Comparison of ENCODE assay signal across 10 mouse cellular contexts in the genomic region with DNA sequence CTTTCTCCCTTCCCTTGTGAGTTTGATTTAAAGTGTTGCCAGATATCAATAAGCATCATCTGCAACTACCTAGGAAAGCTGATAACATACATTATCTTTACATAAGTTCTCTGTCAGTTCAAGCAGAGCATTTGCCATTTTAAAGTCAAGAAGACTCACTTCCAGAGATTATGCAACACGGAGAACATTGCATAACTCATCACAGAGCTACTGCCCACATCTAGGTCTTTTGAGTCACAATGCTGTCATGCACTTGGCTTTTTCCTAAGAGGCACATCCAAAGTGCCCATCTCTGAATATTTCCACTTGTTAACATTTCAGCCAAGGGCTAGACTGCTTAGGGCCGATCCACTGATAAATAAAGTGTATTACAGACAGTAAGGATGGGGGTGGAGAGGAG. TPM values are rescaled to one million over a fixed set of nuclear protein-coding genes. Genes with fewer than 3 reads are reported as not detected.
DNase-seq lines count a peak whose midpoint lies in the region; ATAC-seq lines count a peak whose summit lies in the region.
"Had no signal": no experiment of that assay in that cellular context is flagged by ENCODE, and none has a peak within 500 bp of the region (broad histone marks: within the 10 kb centered on the region; RNA-seq: fewer than 3 reads in every experiment).

No protein-coding gene starts in this region.

- intact Hi-C loops in left cerebral cortex, postnatal 36 days (cut with DNase I), result loop anchor here (5.0 kb wide), 1 partner anchor 85 kb away; no protein-coding TSS in a partner anchor

- peak; percentile 69 for ATAC-seq in frontal cortex, adult (ENCODE audit: low TSS enrichment)

- no peak for DNase-seq in frontal cortex, postnatal 10 days (ENCODE audit: low spot score in 2 of 2)
- DNase-seq in left cerebral cortex, adult 9 months (ENCODE audit: low spot score in 2 of 2), result peak; percentile 53 to 59
- DNase-seq in left cerebral cortex, postnatal 36 days (ENCODE audit: low spot score in 2 of 2), result no peak
- peak; percentile 63 for DNase-seq in adipocyte (ENCODE audit: low spot score)
- peak; percentile 45 for DNase-seq in gonadal fat pad, adult 2 months (ENCODE audit: low read depth)
- DNase-seq in testis, postnatal 10 days (ENCODE audit: low spot score), result no peak
- DNase-seq in B cell, adult 2 months, result no peak
- DNase-seq: kidney, adult 18-20 months; lung, adult 2 months had no signal

RNA-seq across cellular contexts. Expression of a gene that starts 55.6 kb away (rescaled TPM):
- 100 to 1,000 TPM; 200 to 222 TPM for total RNA-seq in left cerebral cortex, postnatal 36 days (2021)
- 0.85 and 0.90 TPM in 2 replicates for polyA plus RNA-seq in gonadal fat pad, adult 2 months (2012; rRNA removed)

Comparison
In these comparisons a context has a peak if more than half of its experiments do, and no peak if none do; other contexts are left out.
1. DNase-seq: peak in left cerebral cortex, adult 9 months (2 of 2), adipocyte (single experiment) and gonadal fat pad, adult 2 months (single experiment); none in frontal cortex, postnatal 10 days (0 of 2), left cerebral cortex, postnatal 36 days (0 of 2), testis, postnatal 10 days (single experiment) and B cell, adult 2 months (0 of 2).